Mouse (Mus musculus) c-Kit-positive CD71-positive TER-119-positive erythroid progenitor cells, embryonic 14.5 days (primary cell): ENCODE measurements around the gene Zfp777.

Experiments used
- DNase-seq: peaks from one replicate; pipeline ENCODE4 v3.0.0-alpha.2; 2013; ENCODE audit warnings: low spot score

The Zfp777 gene

DNA sequence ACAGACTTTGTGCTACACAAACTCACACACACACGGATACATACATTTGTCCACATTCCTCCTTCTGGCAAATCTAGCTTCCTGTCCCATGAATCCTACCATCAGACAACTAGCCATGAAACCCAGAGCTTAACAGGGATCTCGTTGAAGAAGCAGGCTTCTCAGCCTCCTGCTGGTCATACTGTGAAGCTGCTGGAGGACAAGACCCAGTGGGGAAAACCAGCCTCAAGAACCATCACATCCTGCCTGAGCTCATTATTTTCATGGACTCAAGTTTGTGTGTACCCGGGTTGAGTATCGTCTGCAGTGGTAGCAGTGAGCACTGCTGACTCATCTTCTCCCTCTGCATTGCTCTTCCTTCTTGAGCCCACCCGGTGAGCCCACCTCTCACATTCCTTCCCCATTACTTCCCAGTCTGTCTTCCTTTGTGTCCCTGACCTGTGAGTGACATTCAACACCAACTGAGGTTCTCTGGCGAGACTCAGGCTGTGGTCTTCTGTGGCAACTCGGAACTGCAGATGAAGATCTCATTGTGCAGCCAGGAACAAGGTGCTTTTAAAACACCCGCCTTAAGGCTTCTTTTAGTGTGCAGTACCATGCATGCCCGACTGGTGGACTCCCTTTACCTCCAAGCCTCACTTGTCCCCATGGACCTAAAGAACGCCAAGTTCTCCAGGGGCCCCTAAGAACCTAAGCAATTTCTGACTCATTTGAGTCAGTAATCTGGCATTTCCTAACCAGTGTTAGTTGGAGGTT, 22.6 kb downstream of the Zfp777 start:
- no peak for DNase-seq

DNA sequence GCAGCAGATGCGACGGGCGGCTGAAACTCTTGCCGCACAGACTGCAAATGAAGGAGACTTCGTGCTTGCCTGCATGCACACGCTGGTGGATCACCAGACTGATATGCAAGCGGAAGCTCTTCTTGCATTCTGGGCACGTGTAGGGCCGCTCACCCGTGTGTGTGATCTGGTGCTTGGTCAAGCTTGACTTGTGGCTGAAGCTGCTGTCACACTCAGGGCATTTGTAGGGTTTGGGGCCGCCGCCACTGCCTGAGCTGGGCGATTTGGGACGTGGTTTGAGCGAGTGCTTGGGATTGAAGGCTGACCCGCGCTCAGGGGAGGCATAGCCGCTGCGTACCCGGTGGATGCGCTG, 23.7 kb downstream of the Zfp777 start:
- no peak for DNase-seq

DNA sequence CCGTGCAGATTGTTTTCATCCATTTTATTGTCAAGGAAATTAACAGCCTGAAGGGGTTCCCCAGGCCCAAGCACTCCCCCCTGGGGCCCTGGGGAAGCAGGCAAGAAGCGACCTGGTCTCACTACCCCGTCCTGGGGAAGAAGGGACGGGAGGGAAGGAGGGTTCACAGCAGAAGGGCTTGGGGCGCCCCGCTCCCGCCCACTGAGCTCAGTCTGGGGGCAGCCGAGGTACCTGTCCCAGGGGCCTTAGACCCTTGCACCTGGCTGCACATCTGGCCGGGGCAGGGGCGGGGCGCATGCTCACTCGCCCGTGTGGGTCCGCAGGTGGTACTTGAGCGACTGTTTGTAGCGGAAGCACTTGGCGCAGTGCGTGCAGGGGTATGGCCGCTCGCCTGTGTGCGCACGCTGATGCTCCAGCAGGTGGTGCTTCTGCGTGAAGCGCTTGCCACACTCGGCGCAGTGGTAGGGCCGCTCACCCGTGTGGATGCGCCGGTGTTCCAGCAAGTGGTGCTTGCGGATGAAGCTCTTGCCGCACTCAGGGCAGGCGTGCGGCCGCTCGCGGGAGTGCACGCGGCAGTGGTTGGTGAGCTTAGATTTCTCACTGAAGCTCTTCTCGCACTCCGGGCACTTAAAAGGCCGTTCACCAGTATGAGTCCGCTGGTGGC, 24.2 kb downstream of the Zfp777 start:
- DNase-seq, result no peak

DNA sequence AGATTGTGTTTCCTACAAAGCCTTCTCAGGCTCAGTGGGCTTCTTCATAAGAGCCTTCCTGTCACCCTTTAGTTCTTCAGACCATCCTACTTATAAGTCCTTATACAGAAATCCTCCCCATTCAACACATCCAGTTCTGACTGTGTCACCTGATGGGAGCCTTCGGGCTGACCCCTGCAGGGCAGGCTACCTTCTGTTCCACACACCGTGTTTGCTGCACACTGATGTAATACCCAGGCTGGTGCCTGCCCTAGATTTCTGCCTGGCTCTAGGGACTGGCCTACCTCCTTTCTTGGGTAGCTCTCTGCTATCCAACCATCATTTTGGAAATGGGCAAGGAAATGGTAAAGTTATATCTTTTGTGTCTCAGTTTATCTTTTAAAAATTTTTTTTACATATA, 26.0 kb downstream of the Zfp777 start:
- no peak for DNase-seq

DNA sequence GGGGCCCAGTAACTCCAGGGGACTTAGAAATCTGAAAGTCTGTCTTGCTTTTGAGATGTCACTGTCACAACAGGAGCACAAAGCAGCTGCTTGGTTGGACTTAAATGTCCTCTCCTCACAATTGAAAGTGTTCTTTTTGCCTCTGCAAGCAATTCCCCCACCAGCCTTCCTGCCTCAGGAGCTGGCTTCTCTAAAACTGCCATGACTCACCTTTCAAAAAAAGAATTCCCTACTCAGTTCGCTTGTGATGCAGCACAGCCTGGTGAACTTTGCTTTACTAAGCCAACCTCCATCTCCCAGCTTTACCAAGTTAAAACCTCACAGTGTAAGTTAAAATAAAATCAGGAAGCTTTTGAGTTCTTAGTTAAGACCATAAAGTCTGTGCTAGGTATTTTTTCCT, 27.0 kb downstream of the Zfp777 start:
- no peak for DNase-seq

DNA sequence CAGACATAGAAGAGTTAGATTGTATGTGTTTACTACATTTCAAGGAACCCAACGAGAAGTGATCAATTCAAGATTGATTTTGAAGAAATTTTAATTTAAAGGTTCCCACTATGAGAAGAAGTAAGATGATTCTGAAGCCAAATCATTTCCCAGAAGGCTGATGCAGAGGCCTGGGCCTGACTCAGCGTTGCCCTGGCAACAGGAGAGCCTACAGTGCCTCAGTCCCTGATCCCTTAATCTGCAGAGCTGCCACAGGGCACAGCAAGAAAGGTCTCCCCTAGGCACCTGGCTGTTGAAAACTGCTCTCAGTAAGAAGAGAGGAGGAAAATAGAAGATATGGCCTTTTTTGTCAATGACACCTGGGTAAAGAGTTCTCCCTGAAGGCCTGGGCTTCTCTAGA, 28.7 kb downstream of the Zfp777 start:
- no peak for DNase-seq

DNA sequence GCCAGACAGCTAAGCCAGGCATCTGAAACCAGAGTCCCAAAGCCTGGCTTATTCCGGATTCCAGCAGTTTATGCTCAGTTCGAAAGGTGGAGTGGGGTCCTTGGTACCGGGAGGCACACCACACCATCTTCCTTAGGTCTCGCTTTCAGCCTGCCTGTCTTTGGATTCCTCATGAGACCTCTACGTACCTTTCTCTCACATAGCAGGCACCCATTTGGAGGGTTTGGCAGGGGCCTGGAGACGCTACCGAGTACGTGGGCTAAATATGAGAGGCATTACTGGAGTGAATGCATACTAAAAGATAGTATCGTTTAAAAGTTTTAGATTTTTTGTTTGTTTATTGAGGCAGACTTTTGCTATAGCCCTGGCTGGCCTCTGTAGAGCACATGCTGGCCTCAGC, 31.9 kb downstream of the Zfp777 start:
- no peak for DNase-seq

DNA sequence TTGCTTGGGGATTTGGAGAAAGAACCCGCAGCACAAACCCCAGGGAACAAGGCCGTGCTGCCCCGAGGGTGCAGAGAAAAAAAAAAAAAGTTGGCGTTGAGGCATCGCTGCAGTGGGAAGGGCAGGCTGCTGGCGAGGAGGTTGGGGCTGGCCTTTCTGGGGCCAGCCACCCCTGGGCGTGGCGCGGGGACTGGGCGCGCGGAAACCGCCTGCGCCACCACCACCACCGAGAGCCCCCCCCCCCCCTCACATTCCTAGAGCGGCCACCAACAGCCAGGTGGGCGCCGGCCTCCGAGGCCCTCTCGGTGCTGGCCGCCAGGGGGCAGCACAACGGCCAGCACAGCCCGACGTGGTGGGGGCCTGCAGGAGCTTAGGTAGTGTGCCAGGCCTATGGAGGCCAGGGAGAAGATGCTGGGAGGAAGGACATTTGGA, 32.6 kb downstream of the Zfp777 start:
- peak; percentile 52 for DNase-seq

DNA sequence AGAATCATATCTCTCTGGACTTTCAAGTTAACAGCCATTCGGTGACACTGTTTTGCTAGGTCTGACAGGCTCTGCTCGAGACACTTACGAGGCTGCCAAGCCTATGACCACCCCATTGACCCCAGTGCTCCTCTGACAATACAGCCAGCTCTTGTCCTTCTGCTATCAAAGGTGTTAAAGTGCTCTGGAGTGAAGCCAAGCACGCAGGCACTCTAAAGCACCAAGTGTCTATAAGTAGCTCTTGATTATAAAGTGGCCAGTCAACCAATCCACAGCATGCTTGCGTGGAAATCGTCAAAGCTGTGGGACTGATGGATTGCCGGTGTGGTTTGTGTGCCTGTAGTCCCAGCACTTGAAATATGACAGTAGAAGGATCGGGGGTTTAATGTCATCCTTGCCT, 38.0 kb downstream of the Zfp777 start:
- DNase-seq, result no peak

DNA sequence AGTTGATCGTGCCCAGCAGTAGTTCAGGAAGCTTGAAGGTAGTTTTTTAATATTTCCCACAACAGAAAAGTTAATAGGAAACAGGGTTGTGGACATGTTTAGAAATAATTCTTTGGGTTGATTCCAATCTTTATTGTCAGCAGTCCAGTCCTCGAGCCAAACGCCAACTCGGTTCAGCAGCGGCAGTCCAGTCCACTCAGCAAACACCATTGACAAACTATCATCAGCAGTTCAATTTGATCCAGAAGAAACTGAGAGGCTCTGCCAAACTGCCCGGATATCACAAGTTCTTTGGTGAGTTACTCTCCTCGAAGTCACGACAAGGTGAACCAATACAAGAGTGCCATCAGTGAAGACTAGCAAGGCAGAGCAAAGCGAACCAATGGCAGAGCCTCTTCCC, 53.0 kb downstream of the Zfp777 start:
- DNase-seq, result no peak

DNA sequence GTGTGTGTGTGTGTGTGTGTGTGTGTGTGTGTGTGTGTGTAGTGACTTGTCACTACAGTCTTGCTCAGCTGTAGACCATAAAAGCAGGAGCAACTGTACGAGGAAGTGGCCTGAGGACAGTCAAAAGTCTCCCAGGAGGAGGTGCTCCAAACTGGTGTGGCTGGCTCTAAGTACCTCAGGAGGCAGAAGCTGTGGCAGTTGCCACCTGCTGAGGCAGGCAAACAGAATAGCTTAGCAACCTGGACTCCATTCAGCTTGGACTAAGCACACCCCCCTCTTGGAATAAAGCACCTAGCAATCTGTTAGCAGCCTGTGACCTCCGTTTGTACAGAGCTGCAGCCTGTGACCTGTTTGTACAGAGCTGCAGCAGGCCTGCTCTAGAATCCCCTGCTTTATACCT, 64.8 kb downstream of the Zfp777 start:
- DNase-seq, result no peak

DNA sequence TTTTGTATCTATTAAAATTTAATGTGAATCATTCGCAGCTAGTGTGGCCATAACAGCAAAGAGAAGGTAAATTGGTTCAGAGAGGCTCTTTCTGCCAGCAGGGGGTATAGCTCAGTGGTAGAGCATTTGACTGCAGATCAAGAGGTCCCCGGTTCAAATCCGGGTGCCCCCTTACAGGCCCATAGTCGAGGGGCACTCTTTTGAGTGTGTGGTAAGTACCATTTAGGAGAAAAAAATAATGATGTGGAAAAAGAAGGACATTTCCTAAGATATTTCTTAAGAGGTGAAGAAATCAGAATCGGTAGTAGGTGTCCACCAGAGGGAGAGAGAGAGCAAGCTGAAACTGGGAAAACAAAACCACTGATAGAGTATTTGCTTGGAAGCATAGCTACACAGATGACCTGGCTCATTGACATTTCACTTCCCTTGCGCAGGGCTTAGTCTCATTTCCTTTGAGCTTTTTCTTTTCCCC, 69.8 kb downstream of the Zfp777 start:
- peak; percentile 66 for DNase-seq

DNA sequence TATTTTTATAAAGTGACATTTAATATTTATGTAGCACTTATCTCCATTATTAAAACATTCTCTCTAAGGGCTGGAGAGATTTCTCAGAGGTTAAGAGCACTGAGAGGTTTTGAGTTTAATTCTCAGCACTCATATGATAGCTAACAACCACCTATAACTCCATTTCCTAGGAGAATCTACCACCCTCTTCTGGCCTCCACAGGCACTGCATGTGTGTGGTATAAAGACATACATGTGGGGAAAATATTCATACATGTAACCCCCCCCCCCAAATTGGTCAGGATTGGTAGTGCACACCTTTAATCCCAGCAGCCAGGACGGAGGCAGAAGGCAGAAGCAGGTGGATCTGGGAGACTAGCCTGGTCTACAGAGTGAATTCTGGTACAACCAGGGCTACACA, 74.1 kb downstream of the Zfp777 start:
- no peak for DNase-seq
